Mouse (Mus musculus) forebrain, embryonic 14.5 days (tissue): ENCODE measurements around the gene Stim2. TPM values are rescaled to one million over a fixed set of nuclear protein-coding genes. Genes with fewer than 3 reads are reported as not detected.

Experiments used
- ATAC-seq: fragments of 200-750 bp; cut with Nextera tagmentation; 2 replicates; pipeline ENCODE4 v1.8.0; 2017; ENCODE audit warnings: mild to moderate bottlenecking, moderate library complexity
- DNase-seq: peaks from one replicate; pipeline ENCODE4 v3.0.0-alpha.2; 2015; ENCODE audit warnings: low spot score
- H3K27ac ChIP-seq: fragments of 300-500 bp; sonication (generic); 2 replicates; pipeline ENCODE4 v1.5.1; 2014; ENCODE audit warnings: low read depth, mild to moderate bottlenecking, control low read depth, low read length, moderate library complexity
- H3K27me3 ChIP-seq: fragments of 300-500 bp; sonication (generic); replicated peaks from 2 replicates; pipeline ENCODE4 v1.6.1; 2014; ENCODE audit warnings: low read length, control low read depth, mixed read lengths; ENCODE audit not compliant: control insufficient read depth, insufficient read depth
- H3K36me3 ChIP-seq: fragments of 300-500 bp; sonication (generic); 2 replicates; pipeline ENCODE4 v1.6.1; 2014; ENCODE audit warnings: low read length, control low read depth; ENCODE audit not compliant: control insufficient read depth, insufficient read depth
- H3K4me1 ChIP-seq: fragments of 300-500 bp; sonication (generic); 2 replicates; pipeline ENCODE4 v1.6.1; 2014; ENCODE audit warnings: antibody characterized with exemption, low read length, control low read depth; ENCODE audit not compliant: control insufficient read depth, insufficient read depth
- H3K4me2 ChIP-seq: fragments of 300-500 bp; sonication (generic); 2 replicates; pipeline ENCODE4 v1.6.1; 2014; ENCODE audit warnings: mild to moderate bottlenecking, control low read depth, low read length
- H3K4me3 ChIP-seq: fragments of 300-500 bp; sonication (generic); 2 replicates; pipeline ENCODE4 v1.5.1; 2014; ENCODE audit warnings: low read depth, low read length, control low read depth
- H3K9ac ChIP-seq: fragments of 300-500 bp; sonication (generic); 2 replicates; pipeline ENCODE4 v1.6.1; 2014; ENCODE audit warnings: mild to moderate bottlenecking, low read length, control low read depth, moderate library complexity
- H3K9me3 ChIP-seq: fragments of 300-500 bp; sonication (generic); replicated peaks from 2 replicates; pipeline ENCODE4 v1.6.1; 2016; ENCODE audit warnings: low read length, control low read depth, mixed read lengths; ENCODE audit not compliant: control insufficient read depth
- WGBS: fragments of 180-500 bp; shearing (Covaris S2); extraction: QIAGEN DNeasy Blood & Tissue Kit; methylation state at CpG from one replicate; pipeline ENCODE4 v1.1.7; 2014; 5-methylcytosine and 5-hydroxymethylcytosine counted together
- polyA plus RNA-seq: library from polyadenylated mRNA; unstranded; fragments of >200 nt; fragmentation: Nextera tagmentation; extraction: Ambion mirVana; gene quantifications from 2 replicates; pipeline ENCODE4 v1.2.1, GENCODE M21; 2014

Stim2 gene
- 21.0 and 23.6 TPM in 2 replicates for polyA plus RNA-seq

DNA sequence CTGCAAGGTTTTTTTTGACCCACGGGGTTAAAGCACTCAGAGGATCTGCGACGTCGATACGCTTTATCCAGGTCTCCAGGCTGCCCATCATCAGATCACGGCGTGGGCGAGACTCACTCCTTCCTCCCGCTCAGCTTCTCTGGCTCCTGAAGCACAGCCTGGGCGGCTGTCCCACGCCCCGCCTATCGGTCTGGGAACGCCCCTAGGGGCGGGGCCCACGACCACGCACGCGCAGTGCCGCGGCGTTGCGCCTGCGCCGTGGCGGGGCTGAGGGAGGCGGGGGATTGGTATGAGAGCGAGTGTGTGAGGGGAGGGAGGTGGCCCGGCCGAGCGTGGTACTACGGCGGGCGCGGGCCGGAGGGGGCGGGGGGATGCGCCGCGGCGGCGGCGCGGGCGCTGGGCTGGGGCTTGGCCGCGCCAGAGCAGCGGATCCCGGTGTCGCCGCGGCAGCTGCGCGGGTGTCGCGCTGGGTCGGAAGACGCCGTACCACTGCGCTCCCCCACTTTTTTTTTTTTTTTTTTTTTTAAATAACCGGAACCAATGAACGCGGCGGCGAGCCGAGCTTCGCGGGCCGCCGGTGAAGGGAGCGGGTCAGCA, at the start of gene Stim2:
Gene Stim2, plus strand, starts transcription at position 354 of the 597 bp plus-strand sequence.
- peak within 1 kb of the TSS; percentile 90 for H3K27ac ChIP-seq
- peak within 1 kb of the TSS; percentile 65 for H3K4me2 ChIP-seq
- H3K4me1 ChIP-seq: peaks cover 14% of the 10 kb centered on the region
- DNase-seq: peak; percentile 95
- peak within 1 kb of the TSS; percentile 90 for H3K9ac ChIP-seq
- H3K4me3 ChIP-seq: peak within 1 kb of the TSS; percentile 91
- WGBS: under 1% methylated on average over 69 of the region's 71 CpGs
- H3K9me3 ChIP-seq: no peaks in the 10 kb centered on the region
- peak; percentile 96 for ATAC-seq
- H3K27me3 ChIP-seq: no peaks in the 10 kb centered on the region
- H3K36me3 ChIP-seq: no peaks in the 10 kb centered on the region

DNA sequence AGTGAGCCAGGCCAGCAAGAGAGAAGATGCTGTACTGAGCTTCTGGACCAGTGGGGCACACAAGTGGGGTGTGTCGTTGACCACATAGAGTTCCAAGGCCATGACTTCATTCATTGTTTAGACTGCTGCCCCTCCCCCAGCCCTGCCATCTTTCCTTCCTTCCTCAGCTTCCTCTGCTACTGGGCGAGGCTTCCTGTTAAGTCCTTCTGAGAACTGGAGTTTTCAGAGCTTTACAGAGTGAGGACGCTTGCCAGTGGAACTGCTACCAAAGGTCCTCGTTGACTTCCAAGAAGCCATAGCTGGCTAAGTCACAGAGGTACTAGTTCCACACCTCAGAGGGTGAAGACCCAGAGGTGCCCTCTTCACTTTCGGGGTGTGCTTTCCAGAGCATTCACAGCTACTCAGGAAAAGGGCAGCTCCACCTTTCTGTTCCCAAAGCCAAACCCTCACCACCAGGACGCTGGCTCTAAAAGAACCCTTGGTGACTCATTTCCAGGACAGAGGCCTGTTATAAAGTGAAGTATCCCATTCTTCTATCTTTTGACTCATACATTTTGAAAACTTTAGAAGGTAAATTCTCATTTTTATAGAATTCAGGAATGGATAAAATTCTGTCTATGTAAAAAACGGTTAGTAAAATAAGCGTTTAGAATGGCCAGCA, 49.6 kb upstream of the Stim2 start:
- H3K9ac ChIP-seq: no peak overlapping the region
- H3K27me3 ChIP-seq: no peaks in the 10 kb centered on the region
- no peak overlapping the region for H3K4me2 ChIP-seq
- DNase-seq (no peak), ATAC-seq (no peak)
- H3K4me3 ChIP-seq: no peak overlapping the region
- 90% methylated on average over 8 of the region's 8 CpGs for WGBS
- no peak overlapping the region for H3K27ac ChIP-seq
- H3K4me1 ChIP-seq: peaks cover 9% of the 10 kb centered on the region
- no peaks in the 10 kb centered on the region for H3K9me3 ChIP-seq
- no peaks in the 10 kb centered on the region for H3K36me3 ChIP-seq

DNA sequence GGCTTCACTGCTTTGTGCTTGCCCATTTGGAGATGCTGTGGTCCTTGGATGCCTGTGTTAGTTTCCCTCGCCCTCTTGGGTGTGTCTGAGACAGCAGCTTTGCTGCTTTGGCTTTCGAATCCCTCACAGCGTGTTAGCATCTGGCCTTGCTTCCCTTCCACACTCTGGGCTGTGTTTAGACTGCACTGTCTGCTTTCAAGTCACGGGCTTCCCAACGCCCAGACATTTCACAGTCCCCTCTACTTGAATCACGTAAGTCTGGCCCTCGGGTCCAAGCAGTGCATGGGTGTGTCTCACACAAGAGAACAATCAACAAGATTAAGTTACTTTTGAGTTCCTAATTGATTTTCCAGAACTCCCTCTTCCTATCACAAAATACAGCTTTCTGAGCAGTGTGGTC, 48.1 kb upstream of the Stim2 start:
- Histone ChIP-seq H3K4me2 (no peak overlapping the region), H3K27ac (no peak overlapping the region), H3K9ac (no peak overlapping the region), H3K36me3 (no peaks in the 10 kb centered on the region), H3K4me1 (peaks cover 9% of the 10 kb centered on the region), H3K4me3 (no peak overlapping the region), H3K27me3 (no peaks in the 10 kb centered on the region), H3K9me3 (no peaks in the 10 kb centered on the region)
- 53% methylated on average over 7 of the region's 7 CpGs for WGBS
- ATAC-seq (no peak), DNase-seq (no peak)

DNA sequence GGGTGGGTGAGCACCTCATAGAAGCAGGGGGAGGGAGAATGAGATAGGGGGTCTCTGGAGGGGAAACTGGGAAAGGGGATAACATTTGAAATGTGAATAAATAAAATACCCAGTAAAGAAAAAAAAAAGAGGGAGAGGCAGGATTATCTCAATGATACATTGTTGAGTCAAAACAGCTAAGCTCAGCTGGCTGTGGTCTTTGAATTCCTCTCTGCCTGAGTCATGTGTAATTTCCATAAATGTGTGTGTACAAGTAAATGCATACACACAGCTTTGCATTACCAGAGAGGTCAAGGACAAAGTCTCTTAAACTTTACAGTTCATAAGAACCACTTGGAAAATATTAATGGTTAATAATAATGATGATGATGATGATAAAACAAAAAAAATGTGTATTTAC, 45.1 kb upstream of the Stim2 start:
- Histone ChIP-seq H3K27me3 (no peaks in the 10 kb centered on the region), H3K36me3 (no peaks in the 10 kb centered on the region), H3K4me1 (no peaks in the 10 kb centered on the region; the same call in 1 of the 2 replicates), H3K27ac (no peak overlapping the region), H3K4me3 (no peak overlapping the region), H3K9me3 (no peaks in the 10 kb centered on the region), H3K9ac (no peak overlapping the region), H3K4me2 (no peak overlapping the region)
- ATAC-seq: no peak
- no peak for DNase-seq

DNA sequence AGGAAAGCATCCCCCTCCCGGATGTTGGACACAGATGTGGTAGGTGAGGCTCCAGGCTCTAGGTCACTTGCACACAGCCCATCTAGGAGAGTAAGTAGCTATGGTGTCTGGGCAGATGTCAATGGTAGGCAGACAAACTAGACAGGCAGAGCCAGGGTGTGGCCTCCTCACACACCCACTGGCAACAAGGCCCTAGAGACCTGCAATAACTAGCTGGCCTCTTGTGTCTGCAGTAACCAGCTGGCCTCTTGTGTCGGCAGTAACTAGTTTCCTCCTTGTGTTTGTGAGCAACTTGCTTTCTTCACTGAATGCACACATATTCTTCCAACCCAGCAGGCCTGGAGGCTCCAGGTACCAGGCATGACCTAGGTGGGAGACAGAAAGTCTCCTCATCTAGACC, 44.5 kb upstream of the Stim2 start:
- ATAC-seq (no peak), DNase-seq (no peak)
- no peaks in the 10 kb centered on the region; the same call in 1 of the 2 replicates for H3K4me1 ChIP-seq
- WGBS: 87% methylated on average over 2 of the region's 2 CpGs
- no peak overlapping the region for H3K9ac ChIP-seq
- H3K4me3 ChIP-seq: no peak overlapping the region
- H3K36me3 ChIP-seq: no peaks in the 10 kb centered on the region
- no peak overlapping the region for H3K27ac ChIP-seq
- no peak overlapping the region for H3K4me2 ChIP-seq
- H3K9me3 ChIP-seq: no peaks in the 10 kb centered on the region
- H3K27me3 ChIP-seq: no peaks in the 10 kb centered on the region

DNA sequence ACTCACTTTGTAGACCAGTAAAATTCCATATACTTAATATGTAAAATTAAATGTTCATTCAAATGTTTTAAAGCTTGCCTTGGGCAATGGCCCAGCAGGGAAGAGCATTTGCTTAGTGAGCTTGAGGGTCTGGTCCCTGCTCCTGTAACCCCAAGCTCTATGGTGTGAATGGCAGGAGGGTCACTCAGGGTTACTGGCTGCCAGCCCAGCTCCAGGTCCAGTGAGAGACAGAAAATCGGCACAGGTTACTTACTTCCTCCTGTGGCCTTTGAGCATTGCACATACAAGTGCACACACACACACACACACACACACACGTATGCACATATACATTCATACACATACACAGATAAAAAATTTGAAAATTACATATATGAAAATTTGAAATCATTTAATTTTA, 42.3 kb upstream of the Stim2 start:
- Histone ChIP-seq H3K27me3 (no peaks in the 10 kb centered on the region), H3K4me1 (no peaks in the 10 kb centered on the region), H3K9ac (no peak overlapping the region), H3K36me3 (no peaks in the 10 kb centered on the region), H3K4me2 (no peak overlapping the region), H3K9me3 (no peaks in the 10 kb centered on the region), H3K4me3 (no peak overlapping the region), H3K27ac (no peak overlapping the region)
- no peak for ATAC-seq
- DNase-seq: no peak
- WGBS: 85% methylated on average over 2 of the region's 2 CpGs

DNA sequence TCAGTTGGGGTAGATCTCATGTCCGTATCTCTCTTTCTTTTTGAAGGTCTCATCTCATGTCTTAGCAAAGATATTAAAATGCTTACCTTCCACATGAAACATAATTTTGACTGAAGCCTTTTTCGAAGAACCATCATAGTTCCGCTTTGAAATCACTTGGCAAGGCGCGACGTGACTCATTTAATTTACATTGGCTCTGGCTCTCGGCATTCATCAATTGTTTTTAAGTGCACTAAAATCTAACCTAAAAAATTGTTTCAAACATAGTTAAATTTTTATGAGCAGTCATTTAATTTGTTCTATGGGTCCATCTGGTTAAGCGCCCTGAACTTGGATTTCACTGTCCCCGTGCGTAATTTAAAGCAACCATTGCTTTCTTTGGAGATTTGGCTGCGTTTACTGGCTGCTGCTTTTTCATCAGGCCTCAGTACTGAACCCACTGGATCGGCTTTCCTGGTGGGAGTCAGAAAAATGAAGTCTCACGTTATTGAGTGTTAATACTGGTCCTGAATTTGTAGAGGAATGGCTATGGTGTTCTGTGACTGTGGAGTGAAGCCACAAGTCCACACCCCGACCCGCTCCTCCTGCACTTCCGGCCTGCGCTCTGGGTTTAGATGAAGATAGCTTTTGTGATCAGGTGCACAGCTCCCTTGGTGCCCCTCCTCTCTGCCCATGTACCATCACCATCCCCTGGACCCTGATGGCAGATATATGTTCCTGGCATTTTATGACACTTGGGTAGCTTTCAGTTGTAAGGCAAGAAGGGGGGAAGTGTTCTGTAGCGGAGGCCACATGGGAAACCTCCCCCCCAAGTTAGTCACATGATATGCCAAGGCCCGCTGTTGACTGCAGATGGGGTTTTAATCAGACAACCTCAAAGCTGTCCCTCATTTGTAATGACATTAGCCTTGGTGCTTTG, 41.6 kb upstream of the Stim2 start:
- Histone ChIP-seq H3K9ac (no peak overlapping the region), H3K4me1 (no peaks in the 10 kb centered on the region), H3K9me3 (no peaks in the 10 kb centered on the region), H3K27me3 (no peaks in the 10 kb centered on the region), H3K4me2 (no peak overlapping the region), H3K36me3 (no peaks in the 10 kb centered on the region), H3K4me3 (no peak overlapping the region), H3K27ac (no peak overlapping the region)
- ATAC-seq: no peak
- DNase-seq: no peak
- WGBS: 93% methylated on average over 19 of the region's 19 CpGs

DNA sequence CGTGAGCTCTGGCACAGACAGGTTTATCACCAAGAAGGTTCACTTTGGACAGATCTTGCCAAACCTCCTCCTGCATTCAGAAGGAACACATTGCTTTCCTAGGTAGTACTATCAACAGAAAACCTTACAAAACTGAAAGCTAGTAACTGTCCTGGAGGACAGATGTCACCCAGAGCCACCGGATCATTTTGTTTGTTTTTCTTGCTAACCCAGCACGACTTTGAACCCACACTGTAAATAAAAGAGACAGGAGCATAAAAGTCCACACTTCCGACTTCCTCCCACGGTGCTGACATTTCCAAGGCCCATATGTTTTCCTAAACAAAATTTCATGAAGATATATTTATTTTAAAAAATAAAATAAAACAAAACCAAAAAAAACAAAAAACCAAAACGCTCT, 41.0 kb upstream of the Stim2 start:
- no peak for DNase-seq
- H3K27ac ChIP-seq: no peak overlapping the region
- no peak overlapping the region for H3K4me3 ChIP-seq
- H3K4me1 ChIP-seq: peaks cover 2% of the 10 kb centered on the region; the same call in 1 of the 2 replicates
- WGBS: 79% methylated on average over 6 of the region's 6 CpGs
- no peaks in the 10 kb centered on the region for H3K27me3 ChIP-seq
- no peak for ATAC-seq
- no peaks in the 10 kb centered on the region for H3K9me3 ChIP-seq
- H3K4me2 ChIP-seq: no peak overlapping the region
- no peak overlapping the region for H3K9ac ChIP-seq
- no peaks in the 10 kb centered on the region for H3K36me3 ChIP-seq
